Mouse (Mus musculus) hindbrain, embryonic 16.5 days (tissue): ENCODE measurements around the gene Ttll12. TPM values are rescaled to one million over a fixed set of nuclear protein-coding genes. Genes with fewer than 3 reads are reported as not detected.

ENCODE experiments used
- ATAC-seq: fragments of 200-750 bp; cut with Nextera tagmentation; 2 replicates; pipeline ENCODE4 v1.8.0; 2017; ENCODE audit warnings: moderate TSS enrichment, moderate library complexity
- H3K27ac ChIP-seq: fragments of 300-500 bp; sonication (generic); 2 replicates; pipeline ENCODE4 v1.5.1; 2014; ENCODE audit warnings: low read depth, mild to moderate bottlenecking, control low read depth, low read length, moderate library complexity
- H3K27me3 ChIP-seq: fragments of 300-500 bp; sonication (generic); replicated peaks from 2 replicates; pipeline ENCODE4 v1.6.1; 2014; ENCODE audit warnings: low read length; ENCODE audit not compliant: control insufficient read depth, insufficient read depth
- H3K36me3 ChIP-seq: fragments of 300-500 bp; sonication (generic); 2 replicates; pipeline ENCODE4 v1.6.1; 2014; ENCODE audit warnings: mild to moderate bottlenecking, low read length, moderate library complexity, mixed read lengths; ENCODE audit not compliant: control insufficient read depth, insufficient read depth
- H3K4me1 ChIP-seq: fragments of 300-500 bp; sonication (generic); 2 replicates; pipeline ENCODE4 v1.6.1; 2014; ENCODE audit warnings: low read depth, low read length; ENCODE audit not compliant: control insufficient read depth, insufficient read depth
- H3K4me2 ChIP-seq: fragments of 300-500 bp; sonication (generic); 2 replicates; pipeline ENCODE4 v1.6.1; 2014; ENCODE audit warnings: mild to moderate bottlenecking, low read length, control low read depth, moderate library complexity
- H3K4me3 ChIP-seq: fragments of 300-500 bp; sonication (generic); 2 replicates; pipeline ENCODE4 v1.5.1; 2014; ENCODE audit warnings: mild to moderate bottlenecking, low read length, control low read depth, moderate library complexity
- H3K9ac ChIP-seq: fragments of 300-500 bp; sonication (generic); 2 replicates; pipeline ENCODE4 v1.6.1; 2014; ENCODE audit warnings: low read depth, mild to moderate bottlenecking, control low read depth, low read length, moderate library complexity
- H3K9me3 ChIP-seq: fragments of 300-500 bp; sonication (generic); 2 replicates; pipeline ENCODE4 v1.6.1; 2014; ENCODE audit warnings: mild to moderate bottlenecking, low read length, moderate library complexity; ENCODE audit not compliant: control insufficient read depth
- WGBS: fragments of 180-500 bp; shearing (Covaris S2); extraction: QIAGEN DNeasy Blood & Tissue Kit; methylation state at CpG from one replicate; pipeline ENCODE4 v1.1.7; 2014; 5-methylcytosine and 5-hydroxymethylcytosine counted together
- polyA plus RNA-seq: library from polyadenylated mRNA; unstranded; fragments of >200 nt; fragmentation: Nextera tagmentation; extraction: Ambion mirVana; gene quantifications from 2 replicates; pipeline ENCODE4 v1.2.1, GENCODE M21; 2015

Gene Ttll12
- polyA plus RNA-seq, 1 experiment from 2014 or later: 42.6 TPM

GRCm38 (mm10) chr15:83601185-83601584 lies 6.2 kb upstream of the Ttll12 start:
- H3K27me3 ChIP-seq: no peaks in the 10 kb centered on the region
- ATAC-seq: no peak
- H3K4me2 ChIP-seq: no peak overlapping the region
- H3K9me3 ChIP-seq: no peaks in the 10 kb centered on the region
- WGBS: 80% methylated on average over 4 of the region's 4 CpGs
- no peak overlapping the region for H3K27ac ChIP-seq
- no peak overlapping the region for H3K4me3 ChIP-seq
- no peak overlapping the region for H3K9ac ChIP-seq
- H3K36me3 ChIP-seq: no peaks in the 10 kb centered on the region
- no peaks in the 10 kb centered on the region for H3K4me1 ChIP-seq

GRCm38 (mm10) chr15:83596833-83597232 lies 1.9 kb upstream of the Ttll12 start:
- WGBS: 91% methylated on average over 4 of the region's 4 CpGs
- Histone ChIP-seq H3K27me3 (no peaks in the 10 kb centered on the region), H3K9ac (no peak overlapping the region), H3K4me2 (no peak overlapping the region), H3K27ac (no peak overlapping the region), H3K4me3 (no peak overlapping the region), H3K4me1 (peaks cover 16% of the 10 kb centered on the region), H3K36me3 (no peaks in the 10 kb centered on the region), H3K9me3 (no peaks in the 10 kb centered on the region)
- no peak for ATAC-seq

- peaks cover 16% of the 10 kb centered on the region for H3K4me1 ChIP-seq
- H3K4me3 ChIP-seq: peak overlapping the region; percentile 81
- ATAC-seq: no peak
- H3K27me3 ChIP-seq: no peaks in the 10 kb centered on the region
- peak overlapping the region; percentile 30; the same call in 1 of the 2 replicates for H3K9ac ChIP-seq
- WGBS: 37% methylated on average over 7 of the region's 7 CpGs
- no peaks in the 10 kb centered on the region for H3K9me3 ChIP-seq
- H3K27ac ChIP-seq: peak overlapping the region; percentile 6; the same call in 1 of the 2 replicates
- H3K36me3 ChIP-seq: peaks cover 2% of the 10 kb centered on the region; the same call in 1 of the 2 replicates
- H3K4me2 ChIP-seq: peak overlapping the region; percentile 68
Measured at GRCm38 (mm10) chr15:83595364-83595711, 381 bp upstream of the Ttll12 start.

GRCm38 (mm10) chr15:83593702-83594512 lies 1.1 kb downstream of the Ttll12 start:
- ATAC-seq: peak; percentile 45
- Histone ChIP-seq H3K9ac (peak overlapping the region; percentile 84), H3K9me3 (no peaks in the 10 kb centered on the region), H3K4me1 (peaks cover 16% of the 10 kb centered on the region), H3K27ac (no peak overlapping the region), H3K4me2 (peak overlapping the region; percentile 68), H3K4me3 (peak overlapping the region; percentile 81), H3K36me3 (peaks cover 2% of the 10 kb centered on the region; the same call in 1 of the 2 replicates), H3K27me3 (no peaks in the 10 kb centered on the region)
- WGBS: 12% methylated on average over 19 of the region's 19 CpGs

- Histone ChIP-seq H3K27me3 (no peaks in the 10 kb centered on the region), H3K9me3 (no peaks in the 10 kb centered on the region), H3K4me2 (peak overlapping the region; percentile 68), H3K4me3 (no peak overlapping the region; the same call in 1 of the 2 replicates), H3K9ac (peak overlapping the region; percentile 84; the same call in 1 of the 2 replicates), H3K27ac (no peak overlapping the region), H3K4me1 (peaks cover 16% of the 10 kb centered on the region), H3K36me3 (peaks cover 2% of the 10 kb centered on the region; the same call in 1 of the 2 replicates)
- no peak for ATAC-seq
Measured at GRCm38 (mm10) chr15:83593189-83593585, 1.8 kb downstream of the Ttll12 start.

GRCm38 (mm10) chr15:83592260-83593188 lies 2.4 kb downstream of the Ttll12 start:
- Histone ChIP-seq H3K9ac (no peak overlapping the region; the same call in 1 of the 2 replicates), H3K4me3 (no peak overlapping the region), H3K36me3 (peaks cover 2% of the 10 kb centered on the region; the same call in 1 of the 2 replicates), H3K4me2 (no peak overlapping the region), H3K27ac (no peak overlapping the region), H3K27me3 (no peaks in the 10 kb centered on the region), H3K4me1 (peaks cover 16% of the 10 kb centered on the region), H3K9me3 (no peaks in the 10 kb centered on the region)
- no peak for ATAC-seq
- WGBS: 84% methylated on average over 8 of the region's 8 CpGs

GRCm38 (mm10) chr15:83591758-83592157 lies 3.2 kb downstream of the Ttll12 start:
- H3K4me1 ChIP-seq: peaks cover 16% of the 10 kb centered on the region
- H3K9ac ChIP-seq: no peak overlapping the region
- no peaks in the 10 kb centered on the region for H3K27me3 ChIP-seq
- no peak overlapping the region for H3K27ac ChIP-seq
- 85% methylated on average over 6 of the region's 6 CpGs for WGBS
- no peaks in the 10 kb centered on the region for H3K9me3 ChIP-seq
- H3K4me2 ChIP-seq: no peak overlapping the region
- H3K36me3 ChIP-seq: peaks cover 8% of the 10 kb centered on the region
- ATAC-seq: no peak
- no peak overlapping the region for H3K4me3 ChIP-seq

- no peak for ATAC-seq
- Histone ChIP-seq H3K27ac (no peak overlapping the region), H3K4me2 (no peak overlapping the region), H3K9ac (no peak overlapping the region), H3K9me3 (peaks cover 3% of the 10 kb centered on the region), H3K36me3 (peaks cover 17% of the 10 kb centered on the region), H3K4me3 (no peak overlapping the region), H3K4me1 (peaks cover 16% of the 10 kb centered on the region), H3K27me3 (no peaks in the 10 kb centered on the region)
- 94% methylated on average over 4 of the region's 4 CpGs for WGBS
Measured at GRCm38 (mm10) chr15:83590841-83591240, 4.1 kb downstream of the Ttll12 start.

- H3K9ac ChIP-seq: no peak overlapping the region
- no peak for ATAC-seq
- H3K36me3 ChIP-seq: peaks cover 59% of the 10 kb centered on the region
- H3K4me3 ChIP-seq: no peak overlapping the region
- no peaks in the 10 kb centered on the region for H3K4me1 ChIP-seq
- H3K4me2 ChIP-seq: no peak overlapping the region
- H3K27me3 ChIP-seq: no peaks in the 10 kb centered on the region
- no peak overlapping the region for H3K27ac ChIP-seq
- peaks cover 3% of the 10 kb centered on the region for H3K9me3 ChIP-seq
- WGBS: 95% methylated on average over 6 of the region's 6 CpGs
Measured at GRCm38 (mm10) chr15:83584741-83585220, 10.2 kb downstream of the Ttll12 start.
